Mouse (Mus musculus) hindbrain, embryonic 10.5 days (tissue): Measurements from ENCODE around the gene Gm5799. TPM values are rescaled to one million over a fixed set of nuclear protein-coding genes. Genes with fewer than 3 reads are reported as not detected.
A peak's percentile ranks its signal among the peaks of the same experiment; 100 is the strongest.
"Not testable (repeated sequence)": the region's sequence is repeated elsewhere in the genome, so short reads cannot be mapped to it uniquely, and the experiment has no call there.

Source experiments
- DNase-seq: peaks from one replicate; pipeline ENCODE4 v3.0.0-alpha.2; 2017; ENCODE audit warnings: low spot score
- H3K27ac ChIP-seq: fragments of 300-500 bp; sonication (generic); 2 replicates; pipeline ENCODE4 v1.5.1; 2016; ENCODE audit warnings: mild to moderate bottlenecking, moderate library complexity
- H3K27me3 ChIP-seq: fragments of 300-500 bp; sonication (generic); 2 replicates; pipeline ENCODE4 v1.6.1; 2016; ENCODE audit warnings: mild to moderate bottlenecking; ENCODE audit not compliant: poor library complexity, insufficient read depth, severe bottlenecking
- H3K36me3 ChIP-seq: fragments of 300-500 bp; sonication (generic); 2 replicates; pipeline ENCODE4 v1.6.1; 2016; ENCODE audit warnings: mild to moderate bottlenecking, moderate library complexity
- H3K4me1 ChIP-seq: fragments of 300-500 bp; sonication (generic); replicated peaks from 2 replicates; pipeline ENCODE4 v1.6.1; 2016; ENCODE audit warnings: mild to moderate bottlenecking
- H3K4me3 ChIP-seq: fragments of 300-500 bp; sonication (generic); 2 replicates; pipeline ENCODE4 v1.5.1; 2016; ENCODE audit warnings: mild to moderate bottlenecking, moderate library complexity
- H3K9me3 ChIP-seq: fragments of 300-500 bp; sonication (generic); 2 replicates; pipeline ENCODE4 v1.6.1; 2016; ENCODE audit warnings: mild to moderate bottlenecking, moderate library complexity
- WGBS: fragments of 180-500 bp; shearing (Covaris S2); methylation state at CpG from one replicate; pipeline ENCODE4 v1.1.7; 2016; 5-methylcytosine and 5-hydroxymethylcytosine counted together
- polyA plus RNA-seq: library from polyadenylated mRNA; unstranded; fragments of >200 nt; fragmentation: Nextera tagmentation; extraction: Ambion mirVana; gene quantifications from 2 replicates; pipeline ENCODE4 v1.2.1, GENCODE M21; 2016

Gene Gm5799
- not detected in 2 replicates for polyA plus RNA-seq

GRCm38 (mm10) chr14:43543276-43543675 lies at the start of gene Gm5799:
Gm5799 (plus strand) TSS chr14:43543576.
- not testable (repeated sequence) for H3K9me3 ChIP-seq, H3K4me1 ChIP-seq, H3K27ac ChIP-seq, H3K36me3 ChIP-seq, H3K27me3 ChIP-seq, DNase-seq, H3K4me3 ChIP-seq
- WGBS = 90% methylated on average over 2 of the region's 2 CpGs

- not testable (repeated sequence) for H3K4me3 ChIP-seq, H3K27ac ChIP-seq, H3K27me3 ChIP-seq, H3K9me3 ChIP-seq, H3K4me1 ChIP-seq, H3K36me3 ChIP-seq
- 35% methylated on average over 14 of the region's 15 CpGs for WGBS
- peak; percentile 18 for DNase-seq
Measured at GRCm38 (mm10) chr14:43531052-43532010, 12.0 kb upstream of the Gm5799 start.

- not testable (repeated sequence) for H3K9me3 ChIP-seq, H3K27me3 ChIP-seq, H3K27ac ChIP-seq, DNase-seq, H3K36me3 ChIP-seq, H3K4me1 ChIP-seq, H3K4me3 ChIP-seq
- no CpG with 5 or more reads among the region's 6 CpGs for WGBS
Measured at GRCm38 (mm10) chr14:43532011-43532383, 11.4 kb upstream of the Gm5799 start.

GRCm38 (mm10) chr14:43532387-43532786 lies 11.0 kb upstream of the Gm5799 start:
- H3K27ac ChIP-seq, H3K36me3 ChIP-seq, H3K4me1 ChIP-seq, H3K9me3 ChIP-seq, H3K4me3 ChIP-seq, H3K27me3 ChIP-seq: not testable (repeated sequence)
- peak; percentile 9 for DNase-seq
- WGBS = 51% methylated on average over 6 of the region's 6 CpGs

GRCm38 (mm10) chr14:43538144-43538543 lies 5.2 kb upstream of the Gm5799 start:
- not testable (repeated sequence) for H3K27ac ChIP-seq, H3K27me3 ChIP-seq, DNase-seq, H3K4me3 ChIP-seq, H3K36me3 ChIP-seq, H3K9me3 ChIP-seq, H3K4me1 ChIP-seq
- WGBS = 79% methylated on average over 2 of the region's 2 CpGs

GRCm38 (mm10) chr14:43546281-43546680 lies 2.9 kb downstream of the Gm5799 start:
- not testable (repeated sequence) for H3K27ac ChIP-seq, H3K36me3 ChIP-seq, H3K4me1 ChIP-seq, H3K4me3 ChIP-seq, H3K27me3 ChIP-seq, H3K9me3 ChIP-seq, DNase-seq

GRCm38 (mm10) chr14:43552271-43552670 lies 8.9 kb downstream of the Gm5799 start:
- DNase-seq, H3K36me3 ChIP-seq, H3K27ac ChIP-seq, H3K9me3 ChIP-seq, H3K27me3 ChIP-seq, H3K4me1 ChIP-seq, H3K4me3 ChIP-seq: not testable (repeated sequence)
- 90% methylated on average over 2 of the region's 2 CpGs for WGBS

- not testable (repeated sequence) for H3K4me3 ChIP-seq, H3K27me3 ChIP-seq, H3K9me3 ChIP-seq, H3K4me1 ChIP-seq, H3K36me3 ChIP-seq, H3K27ac ChIP-seq, DNase-seq
- 84% methylated on average over 4 of the region's 4 CpGs for WGBS
Measured at GRCm38 (mm10) chr14:43577969-43578368, 34.6 kb downstream of the Gm5799 start.

GRCm38 (mm10) chr14:43579046-43579445 lies 35.7 kb downstream of the Gm5799 start, which contains the start of gene Gm17654:
Gm17654 (minus strand) TSS chr14:43579146.
- not testable (repeated sequence) for DNase-seq, H3K36me3 ChIP-seq, H3K27me3 ChIP-seq, H3K9me3 ChIP-seq, H3K4me3 ChIP-seq, H3K4me1 ChIP-seq, H3K27ac ChIP-seq
- 86% methylated on average over 1 of the region's 2 CpGs for WGBS

Other genes with a start within 250 kb of the Gm5799 start
- not detected in 2 replicates for gene Gm8127, start 249.7 kb upstream of the Gm5799 start, polyA plus RNA-seq
- gene 1700001F09Rik, start 195.8 kb upstream of the Gm5799 start, polyA plus RNA-seq = not detected in 2 replicates
- not detected in 2 replicates for gene Gm8138, start 127.2 kb upstream of the Gm5799 start, polyA plus RNA-seq
- gene Gm17654, start 35.6 kb downstream of the Gm5799 start, polyA plus RNA-seq = not detected in 2 replicates
- not detected in 2 replicates for gene Gm10375, start 64.4 kb downstream of the Gm5799 start, polyA plus RNA-seq
- not detected in 2 replicates for gene Gm8165, start 133.6 kb downstream of the Gm5799 start, polyA plus RNA-seq
- 0.98 and 1.2 TPM in 2 replicates for gene Gm7324, start 154.3 kb downstream of the Gm5799 start, polyA plus RNA-seq
- gene Gm16506, start 183.9 kb downstream of the Gm5799 start, polyA plus RNA-seq = not detected in 2 replicates
- gene Gm6526, start 204.3 kb downstream of the Gm5799 start, polyA plus RNA-seq = not detected in 2 replicates
- gene Gm8180, start 241.2 kb downstream of the Gm5799 start, polyA plus RNA-seq = not detected in 2 replicates